Mouse (Mus musculus): Measurements from ENCODE around the gene Tmtc4.

Gene Tmtc4

GRCm38 (mm10) chr14:122902136-122902535 lies 81.7 kb downstream of the Tmtc4 start:
- no peak for DNase-seq (ENCODE audit: low spot score in 2 of 2)

- no peak for DNase-seq (ENCODE audit: low spot score in 2 of 2)
These were observed 82.1 kb downstream of the Tmtc4 start for GRCm38 (mm10) chr14:122901715-122902114.

GRCm38 (mm10) chr14:122901177-122901576 lies 82.7 kb downstream of the Tmtc4 start:
- DNase-seq (ENCODE audit: low spot score in 2 of 2): no peak

- DNase-seq (ENCODE audit: low spot score in 2 of 2): no peak
These were observed 83.2 kb downstream of the Tmtc4 start for GRCm38 (mm10) chr14:122900679-122901078.

- DNase-seq (ENCODE audit: low spot score in 2 of 2): no peak
These were observed 85.3 kb downstream of the Tmtc4 start for GRCm38 (mm10) chr14:122898550-122898949.

GRCm38 (mm10) chr14:122896106-122896505 lies 87.7 kb downstream of the Tmtc4 start:
- DNase-seq (ENCODE audit: low spot score in 2 of 2): no peak

- no peak for DNase-seq (ENCODE audit: low spot score in 2 of 2)
These were observed 92.3 kb downstream of the Tmtc4 start for GRCm38 (mm10) chr14:122891470-122891968.

GRCm38 (mm10) chr14:122888480-122888872 lies 95.4 kb downstream of the Tmtc4 start:
- DNase-seq (ENCODE audit: low spot score in 2 of 2): no peak

GRCm38 (mm10) chr14:122887702-122888479 lies 95.9 kb downstream of the Tmtc4 start:
- DNase-seq (ENCODE audit: low spot score in 2 of 2): no peak

- no peak for DNase-seq (ENCODE audit: low spot score in 2 of 2)
These were observed 96.6 kb downstream of the Tmtc4 start for GRCm38 (mm10) chr14:122887278-122887677.

GRCm38 (mm10) chr14:122885893-122886292 lies 97.9 kb downstream of the Tmtc4 start:
- DNase-seq (ENCODE audit: low spot score in 2 of 2): no peak

GRCm38 (mm10) chr14:122883821-122884584 lies 99.8 kb downstream of the Tmtc4 start:
- DNase-seq (ENCODE audit: low spot score in 2 of 2): no peak

GRCm38 (mm10) chr14:122883410-122883806 lies 100.4 kb downstream of the Tmtc4 start:
- no peak for DNase-seq (ENCODE audit: low spot score in 2 of 2)

- DNase-seq (ENCODE audit: low spot score in 2 of 2): no peak
These were observed 100.9 kb downstream of the Tmtc4 start for GRCm38 (mm10) chr14:122882795-122883409.

- no peak for DNase-seq (ENCODE audit: low spot score in 2 of 2)
These were observed 101.6 kb downstream of the Tmtc4 start for GRCm38 (mm10) chr14:122882201-122882639.

- no peak for DNase-seq (ENCODE audit: low spot score in 2 of 2)
These were observed 102.1 kb downstream of the Tmtc4 start for GRCm38 (mm10) chr14:122881699-122882098.

- DNase-seq (ENCODE audit: low spot score in 2 of 2): no peak
These were observed 103.5 kb downstream of the Tmtc4 start for GRCm38 (mm10) chr14:122880291-122880690.

- no peak for DNase-seq (ENCODE audit: low spot score in 2 of 2)
These were observed 106.0 kb downstream of the Tmtc4 start for GRCm38 (mm10) chr14:122877787-122878186.

GRCm38 (mm10) chr14:122876723-122877122 lies 107.1 kb downstream of the Tmtc4 start:
- no peak for DNase-seq (ENCODE audit: low spot score in 2 of 2)

GRCm38 (mm10) chr14:122876163-122876562 lies 107.7 kb downstream of the Tmtc4 start:
- peak; percentile 72 to 81 for DNase-seq (ENCODE audit: low spot score in 2 of 2)

- no peak for DNase-seq (ENCODE audit: low spot score in 2 of 2)
These were observed 108.2 kb downstream of the Tmtc4 start for GRCm38 (mm10) chr14:122875636-122876035.

- no peak for DNase-seq (ENCODE audit: low spot score in 2 of 2)
These were observed 108.8 kb downstream of the Tmtc4 start for GRCm38 (mm10) chr14:122875056-122875455.
